9 mouse cellular contexts compared by ENCODE assay signal in the genomic region with DNA sequence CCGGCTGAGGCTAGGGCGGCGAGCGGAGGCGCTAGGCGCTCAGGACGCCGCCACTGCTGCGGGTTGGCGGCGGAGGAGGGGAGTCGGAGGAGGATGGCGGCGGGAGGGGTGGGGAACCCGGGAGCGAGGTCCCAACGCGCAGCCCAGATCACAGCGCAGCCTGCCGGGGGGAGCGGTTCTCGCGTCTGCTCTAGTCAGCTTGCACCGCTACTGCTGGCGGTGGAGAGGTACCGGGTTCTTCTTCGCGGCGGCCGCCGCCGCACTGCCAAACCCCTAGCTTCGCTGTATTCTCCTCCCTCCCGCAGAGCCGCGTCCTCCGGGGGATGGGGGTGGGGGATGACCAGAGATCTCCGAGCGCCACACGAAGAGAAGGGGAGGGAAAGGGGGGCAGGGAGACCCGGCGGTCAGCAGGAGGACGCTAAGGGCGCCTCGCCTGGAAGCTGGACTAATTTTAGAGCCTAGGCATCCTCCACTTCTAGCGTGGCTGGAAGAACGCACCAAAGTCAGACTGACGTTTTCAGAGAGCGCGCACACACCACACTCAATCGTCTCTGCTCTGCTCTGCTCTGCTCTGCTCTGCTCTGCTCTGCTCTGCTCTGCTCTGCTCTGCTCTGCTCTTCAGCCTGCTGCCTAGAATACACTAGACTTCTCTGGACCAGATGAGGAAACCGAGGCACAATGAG. TPM values are rescaled to one million over a fixed set of nuclear protein-coding genes. Genes with fewer than 3 reads are reported as not detected.
DNase-seq lines count a peak whose midpoint lies in the region; ATAC-seq and TF ChIP-seq lines count a peak whose summit lies in the region.
"Had no signal": no experiment of that assay in that cellular context is flagged by ENCODE, and none has a peak within 500 bp of the region (broad histone marks: within the 10 kb centered on the region; RNA-seq: fewer than 3 reads in every experiment).

No protein-coding gene starts in this region.

- peak; percentile 66 to 70 for DNase-seq in heart, postnatal 10 days
- peak; percentile 43 for DNase-seq in left cerebral cortex, adult 11 months (ENCODE audit: low spot score)
- DNase-seq in lung, postnatal 10 days = peak; percentile 75
- peak; percentile 74 to 76 for DNase-seq in right cerebral cortex, adult 2 months (ENCODE audit: low spot score in 2 of 2)
- DNase-seq in thymus, postnatal 0 days (ENCODE audit: low spot score) = no peak

- no peak for TF ChIP-seq CTCF in E14TG2a.4 (conservative IDR thresholded peaks at IDR 0.05; ENCODE audit: low read length)
- TF ChIP-seq CTCF in bone marrow macrophage, adult 2 months (IDR thresholded peaks at IDR 0.05; ENCODE audit: low read depth, low read length) = no peak

- H3K27me3 ChIP-seq in E14TG2a.4 (ENCODE audit: insufficient read depth, low read length) = peaks cover 77% of the 10 kb centered on the region
- H3K27me3 ChIP-seq in embryonic facial prominence, embryonic 15.5 days = peaks cover 16% of the 10 kb centered on the region

- under 1% methylated on average over 45 of the region's 52 CpGs for WGBS in embryonic facial prominence, embryonic 15.5 days

- no peak for TF ChIP-seq POLR2A in bone marrow macrophage, adult 2 months (IDR thresholded peaks at IDR 0.05; ENCODE audit: borderline replicate concordance, low read depth, low read length)

- no peaks in the 10 kb centered on the region; the same call in 1 of the 2 replicates for H3K9me3 ChIP-seq in E14TG2a.4 (ENCODE audit: low read length)
- no peaks in the 10 kb centered on the region for H3K9me3 ChIP-seq in embryonic facial prominence, embryonic 15.5 days (replicated peaks)

- intact Hi-C loops in heart, postnatal 10 days (cut with DNase I) = loop anchor here (5.0 to 10.0 kb wide), 3 partner anchors 285 to 585 kb away; no protein-coding TSS in a partner anchor

- H3K4me1 ChIP-seq in E14TG2a.4 (replicated peaks; ENCODE audit: low read depth, low read length) = peaks cover 40% of the 10 kb centered on the region
- H3K4me1 ChIP-seq in bone marrow macrophage, adult 2 months (ENCODE audit: control insufficient read depth, insufficient read depth, low read length) = peaks cover 2% of the 10 kb centered on the region; the same call in 1 of the 2 replicates
- H3K4me1 ChIP-seq in embryonic facial prominence, embryonic 15.5 days = peaks cover 32% of the 10 kb centered on the region

- peak overlapping the region; percentile 76 for H3K4me3 ChIP-seq in E14TG2a.4 (replicated peaks; ENCODE audit: low read length)
- H3K4me3 ChIP-seq in bone marrow macrophage, adult 2 months (ENCODE audit: insufficient read depth, low read length) = peak overlapping the region; percentile 67
- peak overlapping the region; percentile 57 for H3K4me3 ChIP-seq in embryonic facial prominence, embryonic 15.5 days (replicated peaks)

- peak; percentile 77 for ATAC-seq in embryonic facial prominence, embryonic 15.5 days (ENCODE audit: insufficient number of reproducible peaks, low FRiP score, low TSS enrichment, low read depth)
- ATAC-seq: Patski had no signal

- H3K4me2 ChIP-seq in embryonic facial prominence, embryonic 15.5 days (replicated peaks) = peak overlapping the region; percentile 96

- H3K27ac ChIP-seq in bone marrow macrophage, adult 2 months (ENCODE audit: insufficient read depth, low read depth, low read length) = no peak overlapping the region
- peak overlapping the region; percentile 75; the same call in 1 of the 2 replicates for H3K27ac ChIP-seq in embryonic facial prominence, embryonic 15.5 days (replicated peaks)

- peak overlapping the region; percentile 31; the same call in 1 of the 2 replicates for H3K9ac ChIP-seq in embryonic facial prominence, embryonic 15.5 days

- H3K36me3 ChIP-seq in E14TG2a.4 (ENCODE audit: insufficient read depth, low read length) = no peaks in the 10 kb centered on the region
- no peaks in the 10 kb centered on the region for H3K36me3 ChIP-seq in embryonic facial prominence, embryonic 15.5 days

RNA-seq across cellular contexts. Expression of gene Fat3, which starts 1.0 kb away (rescaled TPM):
- 0.04 and 0.12 TPM in 2 replicates for polyA plus RNA-seq in bone marrow macrophage, adult 2 months (2012; ENCODE audit: insufficient read depth, insufficient read length, missing spikeins)
- polyA plus RNA-seq in embryonic facial prominence, embryonic 15.5 days (2015; fragmentation: Nextera tagmentation; extraction: Ambion mirVana) = 3.2 and 3.8 TPM in 2 replicates
- 1 to 10 TPM; 1.3 to 1.4 TPM for total RNA-seq in heart, postnatal 10 days (2021)
- 0.27 and 0.30 TPM in 2 replicates for polyA plus RNA-seq in thymus, postnatal 0 days (2015; fragmentation: Nextera tagmentation; extraction: Ambion mirVana)
